14 mouse cellular contexts compared by ENCODE assay signal in the genomic region with DNA sequence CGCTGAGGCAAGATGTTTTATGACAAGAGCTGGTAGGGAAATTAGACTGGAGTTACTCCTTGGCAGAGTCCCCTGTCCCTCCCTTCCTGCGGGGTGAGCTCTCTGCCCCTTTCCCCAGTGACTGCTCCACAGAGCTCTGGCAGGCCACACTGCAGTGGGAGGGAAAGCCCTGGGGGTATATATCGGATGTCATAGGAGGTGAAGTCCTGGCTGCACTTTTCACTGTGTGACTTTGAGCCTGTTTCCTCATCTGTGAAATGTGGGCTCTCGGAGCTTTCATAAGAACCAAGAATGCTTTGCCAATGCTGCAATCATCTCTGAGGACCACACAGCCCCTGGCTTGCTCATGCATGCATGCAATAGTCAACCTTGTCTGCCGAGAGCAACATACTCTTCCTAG. TPM values are rescaled to one million over a fixed set of nuclear protein-coding genes. Genes with fewer than 3 reads are reported as not detected.
DNase-seq lines count a peak whose midpoint lies in the region; ATAC-seq and TF ChIP-seq lines count a peak whose summit lies in the region.
"Had no signal": no experiment of that assay in that cellular context is flagged by ENCODE, and none has a peak within 500 bp of the region (broad histone marks: within the 10 kb centered on the region; RNA-seq: fewer than 3 reads in every experiment).

No protein-coding gene starts in this region.

- H3K36me3 ChIP-seq in midbrain, embryonic 10.5 days: no peaks in the 10 kb centered on the region
- H3K36me3 ChIP-seq in midbrain, embryonic 15.5 days (replicated peaks): no peaks in the 10 kb centered on the region
- no peaks in the 10 kb centered on the region for H3K36me3 ChIP-seq in kidney, adult 2 months (ENCODE audit: control insufficient read depth, insufficient read depth, low read length)
- H3K36me3 ChIP-seq in stomach, embryonic 15.5 days: no peaks in the 10 kb centered on the region
- H3K36me3 ChIP-seq: embryonic facial prominence, embryonic 12.5 days; hindbrain, embryonic 15.5 days; lung, embryonic 15.5 days had no signal

- no peak overlapping the region for H3K4me3 ChIP-seq in midbrain, embryonic 10.5 days
- H3K4me3 ChIP-seq in midbrain, embryonic 15.5 days: no peak overlapping the region
- no peak overlapping the region for H3K4me3 ChIP-seq in kidney, adult 2 months (ENCODE audit: insufficient read depth, low read depth, low read length)
- no peak overlapping the region for H3K4me3 ChIP-seq in stomach, embryonic 15.5 days (replicated peaks)
- H3K4me3 ChIP-seq: embryonic facial prominence, embryonic 12.5 days; heart, adult 2 months; hindbrain, embryonic 15.5 days; lung, embryonic 15.5 days; myocyte had no signal

- H3K9me3 ChIP-seq in midbrain, embryonic 10.5 days (replicated peaks): no peaks in the 10 kb centered on the region
- no peaks in the 10 kb centered on the region for H3K9me3 ChIP-seq in midbrain, embryonic 15.5 days
- H3K9me3 ChIP-seq in stomach, embryonic 15.5 days: no peaks in the 10 kb centered on the region
- H3K9me3 ChIP-seq: embryonic facial prominence, embryonic 12.5 days; hindbrain, embryonic 15.5 days; lung, embryonic 15.5 days had no signal

- no peaks in the 10 kb centered on the region for H3K4me1 ChIP-seq in midbrain, embryonic 10.5 days
- H3K4me1 ChIP-seq in midbrain, embryonic 15.5 days: no peaks in the 10 kb centered on the region
- H3K4me1 ChIP-seq in kidney, adult 2 months (ENCODE audit: control insufficient read depth, insufficient read depth, low read length): peaks cover 10% of the 10 kb centered on the region
- peaks cover 7% of the 10 kb centered on the region; the same call in 1 of the 2 replicates for H3K4me1 ChIP-seq in stomach, embryonic 15.5 days
- H3K4me1 ChIP-seq: hindbrain, embryonic 15.5 days had no signal

- no peak for TF ChIP-seq CTCF in kidney, adult 2 months (conservative IDR thresholded peaks at IDR 0.05; ENCODE audit: insufficient read depth, insufficient read length, low read depth, low read length)

- H3K4me2 ChIP-seq in midbrain, embryonic 15.5 days: no peak overlapping the region
- no peak overlapping the region for H3K4me2 ChIP-seq in stomach, embryonic 15.5 days
- H3K4me2 ChIP-seq: embryonic facial prominence, embryonic 12.5 days; hindbrain, embryonic 15.5 days; lung, embryonic 15.5 days had no signal

- no peaks in the 10 kb centered on the region for H3K27me3 ChIP-seq in midbrain, embryonic 10.5 days (ENCODE audit: low read depth, poor library complexity, severe bottlenecking)
- no peaks in the 10 kb centered on the region for H3K27me3 ChIP-seq in midbrain, embryonic 15.5 days (replicated peaks)
- no peaks in the 10 kb centered on the region for H3K27me3 ChIP-seq in kidney, adult 2 months (replicated peaks; ENCODE audit: control insufficient read depth, insufficient read depth, low read length)
- H3K27me3 ChIP-seq in stomach, embryonic 15.5 days (replicated peaks): no peaks in the 10 kb centered on the region
- H3K27me3 ChIP-seq: embryonic facial prominence, embryonic 12.5 days; hindbrain, embryonic 15.5 days; lung, embryonic 15.5 days had no signal

- H3K27ac ChIP-seq in midbrain, embryonic 10.5 days (replicated peaks): 0 out of 2 replicates have a peak overlapping the region, but pooled peaks have one; percentile 14
- no peak overlapping the region for H3K27ac ChIP-seq in midbrain, embryonic 15.5 days
- H3K27ac ChIP-seq in kidney, adult 2 months (ENCODE audit: insufficient read depth, low read depth, low read length): peak overlapping the region; percentile 18; the same call in 1 of the 2 replicates
- H3K27ac ChIP-seq in stomach, embryonic 15.5 days: peak overlapping the region; percentile 46
- H3K27ac ChIP-seq: embryonic facial prominence, embryonic 12.5 days; heart, adult 2 months; hindbrain, embryonic 15.5 days had no signal

- peak; percentile 73 for DNase-seq in adrenal gland, postnatal 10 days
- no peak for DNase-seq in adrenal gland, postnatal 25 days
- no peak for DNase-seq in midbrain, embryonic 10.5 days (ENCODE audit: low spot score)
- peak; percentile 76 for DNase-seq in kidney, adult 2 months
- no peak for DNase-seq in cerebellum, postnatal 10 days
- DNase-seq in lung, postnatal 10 days: no peak
- DNase-seq: B cell, adult 2 months had no signal

- TF ChIP-seq POLR2A in kidney, adult 2 months (IDR thresholded peaks at IDR 0.05; ENCODE audit: low read depth, low read length): no peak

- ATAC-seq in midbrain, embryonic 15.5 days (replicated peaks): no peak
- no peak for ATAC-seq in stomach, embryonic 15.5 days (ENCODE audit: insufficient read depth, low FRiP score, low read depth)

- 79% methylated on average over 5 of the region's 5 CpGs for WGBS in midbrain, embryonic 10.5 days
- WGBS in midbrain, embryonic 15.5 days: 80% methylated on average over 5 of the region's 5 CpGs
- 17% methylated on average over 5 of the region's 5 CpGs for WGBS in kidney, adult 2 months
- WGBS in stomach, embryonic 15.5 days: 61% methylated on average over 5 of the region's 5 CpGs

- H3K9ac ChIP-seq in midbrain, embryonic 15.5 days: no peak overlapping the region
- no peak overlapping the region for H3K9ac ChIP-seq in stomach, embryonic 15.5 days
- H3K9ac ChIP-seq: embryonic facial prominence, embryonic 12.5 days; hindbrain, embryonic 15.5 days; lung, embryonic 15.5 days had no signal

RNA-seq across cellular contexts. Expression of gene Amotl2, which starts 30.3 kb away (rescaled TPM):
- 100 to 1,000 TPM; 101 to 154 TPM for total RNA-seq in adrenal gland, postnatal 10 days (2021)
- total RNA-seq in adrenal gland, postnatal 25 days (2021): 231 and 242 TPM in 2 replicates
- polyA plus RNA-seq in midbrain, embryonic 10.5 days (2016; fragmentation: Nextera tagmentation; extraction: Ambion mirVana): 60.3 and 71.1 TPM in 2 replicates
- polyA plus RNA-seq in midbrain, embryonic 15.5 days (2015; fragmentation: Nextera tagmentation; extraction: Ambion mirVana): 83.4 and 90.5 TPM in 2 replicates
- polyA plus RNA-seq in kidney, adult 2 months (2012; rRNA removed): 37.7 and 40.5 TPM in 2 replicates
- polyA plus RNA-seq in stomach, embryonic 15.5 days (2015; fragmentation: Nextera tagmentation; extraction: Ambion mirVana): 35.3 and 37.7 TPM in 2 replicates

Comparison
In these comparisons a context has a peak if more than half of its experiments do, and no peak if none do; other contexts are left out.
1. DNase-seq: peak in adrenal gland, postnatal 10 days (single experiment) and kidney, adult 2 months (single experiment); none in adrenal gland, postnatal 25 days (single experiment), midbrain, embryonic 10.5 days (single experiment), cerebellum, postnatal 10 days (0 of 2) and lung, postnatal 10 days (single experiment).